Mouse (Mus musculus): ENCODE data around the gene Rbpj. TPM values are rescaled to one million over a fixed set of nuclear protein-coding genes. Genes with fewer than 3 reads are reported as not detected.

Rbpj gene
- total and polyA plus RNA-seq, 3 experiments, result 40.5 to 62.8 (median 61.3) TPM

- dilution Hi-C loops (cut with MboI; ENCODE audit: extremely low pct_ligation_motif_present, extremely low pct_unique_long_range_greater_than_20kb, low sequenced_read_pairs) (no loop called here), in situ Hi-C loops (cut with MboI; ENCODE audit: low pct_ligation_motif_present, low pct_unique_long_range_greater_than_20kb, low sequenced_read_pairs) (no loop called here)
- peak; percentile 45 for DNase-seq (ENCODE audit: extremely low read depth)
- H3K79me2 ChIP-seq (replicated peaks; ENCODE audit: control insufficient read depth, extremely low read depth, insufficient read depth, poor library complexity, severe bottlenecking), result no peaks in the 10 kb centered on the region
- no peaks in the 10 kb centered on the region for H3K9me3 ChIP-seq (replicated peaks; ENCODE audit: low read length)
- no peak overlapping the region for H3K4me3 ChIP-seq (replicated peaks in 1 of 3; ENCODE audit: low read depth in 2 of 3, low read length in 2 of 3, poor library complexity in 1 of 3)
- peak overlapping the region; percentile 3; the same call in 1 of the 2 replicates for H3K4me2 ChIP-seq (ENCODE audit: insufficient read depth, low read depth, poor library complexity, severe bottlenecking)
- TF ChIP-seq TCF12 (IDR thresholded peaks at IDR 0.05; ENCODE audit: low read depth, low read length) (no peak), POLR2AphosphoS2 (IDR thresholded peaks at IDR 0.05; ENCODE audit: low read depth, low read length) (no peak), IRF4 (IDR thresholded peaks at IDR 0.05; ENCODE audit: low read depth, low read length) (no peak; the same call in 1 of the 2 replicates), CHD2 (IDR thresholded peaks at IDR 0.05; ENCODE audit: low read length) (no peak), MAFK (IDR thresholded peaks at IDR 0.05; ENCODE audit: insufficient replicate concordance, low read length) (no peak), USF2 (conservative IDR thresholded peaks at IDR 0.05; ENCODE audit: low read depth, low read length) (no peak), MYC (IDR thresholded peaks at IDR 0.05; ENCODE audit: low read depth, low read length) (no peak), ZC3H11A (IDR thresholded peaks at IDR 0.05; ENCODE audit: low read depth, low read length) (no peak), JUN (IDR thresholded peaks at IDR 0.05; ENCODE audit: insufficient read depth, low read depth, low read length) (no peak), HCFC1 (IDR thresholded peaks at IDR 0.05; ENCODE audit: low read depth, low read length) (no peak), CHD1 (IDR thresholded peaks at IDR 0.05; ENCODE audit: low read depth, low read length) (no peak), CTCF (conservative IDR thresholded peaks at IDR 0.05 in 1 of 2, IDR thresholded peaks at IDR 0.05 in 1 of 2; ENCODE audit: low read depth in 2 of 2, low read length in 2 of 2) (no peak), KAT2A (IDR thresholded peaks at IDR 0.05; ENCODE audit: insufficient replicate concordance, low read length) (no peak), MAZ (IDR thresholded peaks at IDR 0.05; ENCODE audit: low read depth, low read length) (0 out of 2 replicates have a peak, but pooled peaks have one; percentile 51), ETS1 (conservative IDR thresholded peaks at IDR 0.05; ENCODE audit: low read depth, low read length) (peak; percentile 49), SIN3A (IDR thresholded peaks at IDR 0.05; ENCODE audit: low read length) (no peak), RCOR1 (conservative IDR thresholded peaks at IDR 0.05; ENCODE audit: low read depth, low read length) (no peak), MAX (IDR thresholded peaks at IDR 0.05; ENCODE audit: low read length) (no peak), EP300 (IDR thresholded peaks at IDR 0.05; ENCODE audit: low read length) (peak; percentile 59), RAD21 (IDR thresholded peaks at IDR 0.05; ENCODE audit: low read depth, low read length) (no peak), MEF2A (IDR thresholded peaks at IDR 0.05; ENCODE audit: borderline replicate concordance, low read depth, low read length) (0 out of 2 replicates have a peak, but pooled peaks have one; percentile 38), E2F4 (IDR thresholded peaks at IDR 0.05; ENCODE audit: insufficient replicate concordance, low read depth, low read length) (no peak), BHLHE40 (IDR thresholded peaks at IDR 0.05; ENCODE audit: low read depth, low read length) (peak; percentile 29; the same call in 1 of the 2 replicates), POLR2A (IDR thresholded peaks at IDR 0.05; ENCODE audit: low read depth, low read length) (no peak), UBTF (IDR thresholded peaks at IDR 0.05; ENCODE audit: low read depth, low read length) (no peak), NELFE (IDR thresholded peaks at IDR 0.05; ENCODE audit: low read depth, low read length) (no peak)
- H3K4me1 ChIP-seq (ENCODE audit: control insufficient read depth in 1 of 2, insufficient read depth in 2 of 2), result peaks cover 22 to 59% of the 10 kb centered on the region in 2 experiments
- H3K9ac ChIP-seq (ENCODE audit: insufficient read depth, low read depth), result no peak overlapping the region
- no peaks in the 10 kb centered on the region for H3K36me3 ChIP-seq (replicated peaks in 1 of 2; ENCODE audit: control insufficient read depth in 1 of 2, insufficient read depth in 1 of 2, low read length in 1 of 2)
- peak overlapping the region; percentile 65; the same call in 1 of the 2 replicates for H3K27ac ChIP-seq (ENCODE audit: insufficient read depth, low read depth)
- no peaks in the 10 kb centered on the region for H3K27me3 ChIP-seq (replicated peaks)
Measured at GRCm38 (mm10) chr5:53452920-53453319, 13.0 kb upstream of the Rbpj start.
